Mouse (Mus musculus) induced T-regulatory cell, adult 2 months (primary cell): ENCODE results near the gene Htr1b.

ENCODE experiments used
- DNase-seq: peaks from one replicate; pipeline ENCODE4 v3.0.0-alpha.2; 2012; ENCODE audit warnings: low read depth

Htr1b gene

GRCm38 (mm10) chr9:81633437-81633973, at the start of gene Htr1b:
Gene Htr1b, minus strand, starts transcription at chr9:81633828.
- no peak for DNase-seq

GRCm38 (mm10) chr9:81676716-81677115, 43.1 kb upstream of the Htr1b start:
- no peak for DNase-seq

- DNase-seq, result no peak
Measured at GRCm38 (mm10) chr9:81637486-81637885, 3.9 kb upstream of the Htr1b start.

- no peak for DNase-seq
Measured at GRCm38 (mm10) chr9:81635109-81635508, 1.5 kb upstream of the Htr1b start.

- no peak for DNase-seq
Measured at GRCm38 (mm10) chr9:81634163-81634562, 535 bp upstream of the Htr1b start.

- no peak for DNase-seq
Measured at GRCm38 (mm10) chr9:81632736-81633436, 742 bp downstream of the Htr1b start.

GRCm38 (mm10) chr9:81632191-81632735, 1.4 kb downstream of the Htr1b start:
- DNase-seq, result no peak

GRCm38 (mm10) chr9:81631581-81632091, 2.0 kb downstream of the Htr1b start:
- no peak for DNase-seq

GRCm38 (mm10) chr9:81626899-81627606, 6.6 kb downstream of the Htr1b start:
- peak; percentile 55 for DNase-seq

- DNase-seq, result no peak
Measured at GRCm38 (mm10) chr9:81625898-81626297, 7.7 kb downstream of the Htr1b start.

- no peak for DNase-seq
Measured at GRCm38 (mm10) chr9:81622873-81623272, 10.8 kb downstream of the Htr1b start.

GRCm38 (mm10) chr9:81611022-81611421, 22.6 kb downstream of the Htr1b start:
- DNase-seq, result no peak
